ENCODE assay signal across 8 mouse cellular contexts in the genomic region with DNA sequence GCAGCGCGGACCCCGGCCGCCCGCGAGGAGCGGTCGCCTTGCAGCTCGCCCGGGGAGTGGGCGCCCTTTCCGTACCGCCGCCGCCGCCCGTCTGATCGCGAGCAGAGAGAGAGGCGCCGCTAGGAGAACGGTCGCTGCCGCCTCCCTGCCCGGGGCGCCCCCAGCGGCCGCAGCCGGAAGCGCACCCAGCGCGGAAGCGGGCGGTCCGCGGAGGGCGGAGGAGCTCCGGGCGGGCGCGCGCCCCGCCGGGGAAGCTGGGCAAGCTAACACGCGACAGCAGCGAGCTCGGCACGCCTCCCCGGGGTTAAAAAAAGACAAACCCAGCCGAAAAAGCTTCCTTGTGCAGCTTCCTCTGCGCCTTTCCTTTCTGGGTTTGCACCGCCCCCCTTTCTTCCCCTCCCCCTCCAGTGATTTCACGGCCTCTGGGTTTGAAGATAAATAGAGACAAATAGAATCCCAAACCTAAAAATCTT. TPM values are rescaled to one million over a fixed set of nuclear protein-coding genes. Genes with fewer than 3 reads are reported as not detected.
DNase-seq lines count a peak whose midpoint lies in the region; ATAC-seq and TF ChIP-seq lines count a peak whose summit lies in the region.

A gene (minus strand): TSS at position 93 of the 473 bp plus-strand sequence.

- peak; percentile 70 for TF ChIP-seq CTCF in kidney, postnatal 0 days (IDR thresholded peaks at IDR 0.05; ENCODE audit: low read depth)

- peak; percentile 90 for ATAC-seq in CD4-positive, CD25-positive, alpha-beta regulatory T cell, adult 4 months
- peak; percentile 78 for ATAC-seq in erythroid progenitor cell, adult 5-6 weeks (replicated peaks; ENCODE audit: low FRiP score, poor library complexity, severe bottlenecking)
- ATAC-seq in heart, embryonic 12.5 days (ENCODE audit: insufficient number of reproducible peaks, low FRiP score): peak; percentile 87
- ATAC-seq in kidney, postnatal 0 days (replicated peaks; ENCODE audit: low FRiP score, low read depth): peak; percentile 65
- peak; percentile 85 for ATAC-seq in liver, embryonic 13.5 days (ENCODE audit: low read depth)
- ATAC-seq in stomach, embryonic 14.5 days (ENCODE audit: insufficient number of reproducible peaks, insufficient read depth, low FRiP score, low read depth): peak; percentile 75

- H3K9ac ChIP-seq in heart, embryonic 12.5 days: peak within 1 kb of the TSS; percentile 91
- peak within 1 kb of the TSS; percentile 75 for H3K9ac ChIP-seq in kidney, postnatal 0 days (ENCODE audit: low read depth, low read length)
- peak within 1 kb of the TSS; percentile 79 for H3K9ac ChIP-seq in liver, embryonic 13.5 days
- H3K9ac ChIP-seq in stomach, embryonic 14.5 days (replicated peaks; ENCODE audit: low read depth, low read length): peak within 1 kb of the TSS; percentile 82

- peak; percentile 93 for DNase-seq in kidney, postnatal 0 days (ENCODE audit: low spot score)
- DNase-seq in liver, embryonic 13.5 days: peak; percentile 76
- DNase-seq in natural killer cell, adult 2 months (ENCODE audit: low spot score in 2 of 2): peak; percentile 79 to 88

- peak within 1 kb of the TSS; percentile 56 for H3K27ac ChIP-seq in brown adipose tissue, adult 24 weeks (replicated peaks; ENCODE audit: low read depth, low read length)
- peak within 1 kb of the TSS; percentile 78 for H3K27ac ChIP-seq in heart, embryonic 12.5 days (ENCODE audit: poor library complexity, severe bottlenecking)
- H3K27ac ChIP-seq in kidney, postnatal 0 days: peak within 1 kb of the TSS; percentile 65
- peak within 1 kb of the TSS; percentile 50 for H3K27ac ChIP-seq in liver, embryonic 13.5 days
- peak within 1 kb of the TSS; percentile 86 for H3K27ac ChIP-seq in stomach, embryonic 14.5 days (ENCODE audit: low read length)

- H3K9me3 ChIP-seq in heart, embryonic 12.5 days (replicated peaks): no peaks in the 10 kb centered on the region
- no peaks in the 10 kb centered on the region for H3K9me3 ChIP-seq in kidney, postnatal 0 days (replicated peaks; ENCODE audit: low read length)
- no peaks in the 10 kb centered on the region for H3K9me3 ChIP-seq in liver, embryonic 13.5 days (replicated peaks)
- no peaks in the 10 kb centered on the region for H3K9me3 ChIP-seq in stomach, embryonic 14.5 days (ENCODE audit: control insufficient read depth, low read depth, low read length)

- H3K4me1 ChIP-seq in brown adipose tissue, adult 24 weeks (ENCODE audit: control insufficient read depth, insufficient read depth, insufficient read length, low read length): peaks cover 31% of the 10 kb centered on the region
- peaks cover 15% of the 10 kb centered on the region; the same call in 1 of the 2 replicates for H3K4me1 ChIP-seq in heart, embryonic 12.5 days (replicated peaks)
- H3K4me1 ChIP-seq in kidney, postnatal 0 days (replicated peaks; ENCODE audit: insufficient read depth, low read length): 0 out of 2 replicates have a peak, but pooled peaks cover 6% of the 10 kb centered on the region
- peaks cover 47% of the 10 kb centered on the region for H3K4me1 ChIP-seq in liver, embryonic 13.5 days (replicated peaks)
- peaks cover 30% of the 10 kb centered on the region for H3K4me1 ChIP-seq in stomach, embryonic 14.5 days (ENCODE audit: control insufficient read depth, insufficient read depth, low read length)

- peak within 1 kb of the TSS; percentile 74 for H3K4me3 ChIP-seq in brown adipose tissue, adult 24 weeks (ENCODE audit: insufficient read depth, low read depth, low read length)
- H3K4me3 ChIP-seq in heart, embryonic 12.5 days: peak within 1 kb of the TSS; percentile 74
- peak within 1 kb of the TSS; percentile 66 for H3K4me3 ChIP-seq in kidney, postnatal 0 days (replicated peaks; ENCODE audit: low read depth, low read length)
- peak within 1 kb of the TSS; percentile 72 for H3K4me3 ChIP-seq in liver, embryonic 13.5 days (replicated peaks)
- H3K4me3 ChIP-seq in stomach, embryonic 14.5 days (ENCODE audit: low read depth, low read length): peak within 1 kb of the TSS; percentile 74

- no peaks in the 10 kb centered on the region for H3K36me3 ChIP-seq in heart, embryonic 12.5 days
- H3K36me3 ChIP-seq in kidney, postnatal 0 days (ENCODE audit: insufficient read depth, low read length): no peaks in the 10 kb centered on the region
- no peaks in the 10 kb centered on the region for H3K36me3 ChIP-seq in liver, embryonic 13.5 days
- H3K36me3 ChIP-seq in stomach, embryonic 14.5 days (ENCODE audit: control insufficient read depth, insufficient read depth, low read length): no peaks in the 10 kb centered on the region

- peak within 1 kb of the TSS; percentile 84 for H3K4me2 ChIP-seq in heart, embryonic 12.5 days
- H3K4me2 ChIP-seq in kidney, postnatal 0 days (ENCODE audit: low read length): peak within 1 kb of the TSS; percentile 67
- peak within 1 kb of the TSS; percentile 98 for H3K4me2 ChIP-seq in liver, embryonic 13.5 days
- peak within 1 kb of the TSS; percentile 65 for H3K4me2 ChIP-seq in stomach, embryonic 14.5 days (replicated peaks; ENCODE audit: low read depth, low read length)

- H3K27me3 ChIP-seq in heart, embryonic 12.5 days (replicated peaks): no peaks in the 10 kb centered on the region
- no peaks in the 10 kb centered on the region for H3K27me3 ChIP-seq in kidney, postnatal 0 days (ENCODE audit: insufficient read depth, low read length)
- no peaks in the 10 kb centered on the region for H3K27me3 ChIP-seq in liver, embryonic 13.5 days
- H3K27me3 ChIP-seq in stomach, embryonic 14.5 days (ENCODE audit: control insufficient read depth, insufficient read depth, low read length): no peaks in the 10 kb centered on the region

- 0% methylated on average over 37 of the region's 54 CpGs for WGBS in heart, embryonic 12.5 days
- WGBS in kidney, postnatal 0 days: 2% methylated on average over 35 of the region's 54 CpGs
- under 1% methylated on average over 52 of the region's 54 CpGs for WGBS in liver, embryonic 13.5 days (ENCODE audit: insufficient replicate concordance)
- under 1% methylated on average over 53 of the region's 54 CpGs for WGBS in stomach, embryonic 14.5 days

RNA-seq across cellular contexts. Expression of the gene that starts here (rescaled TPM):
- 1 to 10 TPM; 3.0 to 3.6 TPM for polyA plus RNA-seq in CD4-positive, CD25-positive, alpha-beta regulatory T cell, adult 4 months (2017; shearing (Covaris generic))
- polyA plus RNA-seq in brown adipose tissue, adult 24 weeks (2012; ENCODE audit: insufficient read depth, insufficient read length, missing spikeins): 10.2 and 11.2 TPM in 2 replicates
- total RNA-seq in erythroid progenitor cell, adult 5-6 weeks (2015; ENCODE audit: low replicate concordance): 5.0 and 8.3 TPM in 2 replicates
- total RNA-seq in erythroid progenitor cell, adult 5-6 weeks (2017; ENCODE audit: low replicate concordance): 1.7 and 3.3 TPM in 2 replicates
- 7.4 and 8.3 TPM in 2 replicates for polyA plus RNA-seq in heart, embryonic 12.5 days (2016; fragmentation: Nextera tagmentation; extraction: Ambion mirVana)
- 6.1 and 8.1 TPM in 2 replicates for polyA plus RNA-seq in kidney, postnatal 0 days (2015; fragmentation: Nextera tagmentation; extraction: Ambion mirVana)
- polyA plus RNA-seq in liver, embryonic 13.5 days (2015; fragmentation: Nextera tagmentation; extraction: Ambion mirVana): 1.6 and 1.9 TPM in 2 replicates
- polyA plus RNA-seq in stomach, embryonic 14.5 days (2014; fragmentation: Nextera tagmentation; extraction: Ambion mirVana): 18.0 and 19.5 TPM in 2 replicates

Comparison
In these comparisons a context has a peak if more than half of its experiments do, and no peak if none do; other contexts are left out.
1. Peak in every context shown above with its lines: DNase-seq, ATAC-seq, H3K4me3 ChIP-seq and H3K27ac ChIP-seq.